Mouse (Mus musculus) CH12.LX (cell line): ENCODE measurements around the gene Olfr985.

Experiments
- CTCF ChIP-seq, 2 experiments: IDR thresholded peaks in 1 of 2; conservative IDR thresholded peaks in 1 of 2; 2 replicates each; pipeline ENCODE4 v1.5.1; 2011 to 2012; ENCODE audit warnings: low read depth in 2 of 2, low read length in 2 of 2, improper control_type of control experiment in 1 of 2, inconsistent platforms in 1 of 2, mild to moderate bottlenecking in 1 of 2, moderate library complexity in 1 of 2
- EP300 ChIP-seq: IDR thresholded peaks from 2 replicates; pipeline ENCODE4 v1.6.1; 2011; ENCODE audit warnings: low read length, improper control_type of control experiment
- KAT2A ChIP-seq: IDR thresholded peaks from 2 replicates; pipeline ENCODE4 v1.6.1; 2012; ENCODE audit warnings: low read length, improper control_type of control experiment, inconsistent platforms; ENCODE audit not compliant: insufficient replicate concordance
- MAZ ChIP-seq: IDR thresholded peaks from 2 replicates; pipeline ENCODE4 v1.6.1; 2012; ENCODE audit warnings: low read depth, mild to moderate bottlenecking, inconsistent platforms, low read length, improper control_type of control experiment, moderate library complexity
- MYC ChIP-seq: IDR thresholded peaks from 2 replicates; pipeline ENCODE4 v1.6.1; 2011; ENCODE audit warnings: low read depth, mild to moderate bottlenecking, improper control_type of control experiment, low read length
- POLR2A ChIP-seq: IDR thresholded peaks from 2 replicates; pipeline ENCODE4 v1.6.1; 2011; ENCODE audit warnings: low read depth, mild to moderate bottlenecking, improper control_type of control experiment, low read length
- TCF12 ChIP-seq: IDR thresholded peaks from 2 replicates; pipeline ENCODE4 v1.6.1; 2014; ENCODE audit warnings: low read depth, mild to moderate bottlenecking, inconsistent platforms, low read length, improper control_type of control experiment
- USF1 ChIP-seq: IDR thresholded peaks from 2 replicates; pipeline ENCODE4 v1.6.1; 2014; ENCODE audit warnings: low read depth, mild to moderate bottlenecking, inconsistent platforms, low read length, improper control_type of control experiment

DNA sequence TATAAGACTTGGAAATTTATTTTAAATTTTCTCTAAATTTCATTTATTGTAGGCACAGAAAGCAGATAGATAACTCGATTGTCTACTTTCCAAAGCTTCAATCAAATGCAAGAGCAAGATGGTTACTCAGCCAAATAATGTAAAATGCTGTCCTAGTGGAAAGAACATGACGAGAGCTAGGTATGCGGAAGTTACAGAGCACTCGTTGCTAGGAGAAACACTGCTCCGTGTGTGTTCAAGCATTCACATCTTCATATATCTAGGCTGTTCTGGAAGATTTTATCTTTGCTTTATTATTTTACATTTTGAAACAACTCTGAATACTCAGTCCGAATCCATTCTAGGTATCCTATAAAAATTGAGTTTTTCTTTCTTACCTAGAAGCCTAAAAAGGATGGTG is 47.0 kb upstream of the Olfr985 start:
- TF ChIP-seq TCF12 (no peak), MAZ (no peak), CTCF (conservative IDR thresholded peaks at IDR 0.05 in 1 of 2, IDR thresholded peaks at IDR 0.05 in 1 of 2; ENCODE audit: low read depth in 2 of 2, low read length in 2 of 2) (no peak), POLR2A (no peak), EP300 (no peak), KAT2A (no peak), USF1 (no peak), MYC (no peak)
